Mouse (Mus musculus): ENCODE data around the gene Foxm1.

Foxm1 gene

GRCm38 (mm10) chr6:128421480-128421879, 58.7 kb downstream of the Foxm1 start:
- no peak for ATAC-seq (ENCODE audit: insufficient number of reproducible peaks, low FRiP score, low TSS enrichment)

DNA sequence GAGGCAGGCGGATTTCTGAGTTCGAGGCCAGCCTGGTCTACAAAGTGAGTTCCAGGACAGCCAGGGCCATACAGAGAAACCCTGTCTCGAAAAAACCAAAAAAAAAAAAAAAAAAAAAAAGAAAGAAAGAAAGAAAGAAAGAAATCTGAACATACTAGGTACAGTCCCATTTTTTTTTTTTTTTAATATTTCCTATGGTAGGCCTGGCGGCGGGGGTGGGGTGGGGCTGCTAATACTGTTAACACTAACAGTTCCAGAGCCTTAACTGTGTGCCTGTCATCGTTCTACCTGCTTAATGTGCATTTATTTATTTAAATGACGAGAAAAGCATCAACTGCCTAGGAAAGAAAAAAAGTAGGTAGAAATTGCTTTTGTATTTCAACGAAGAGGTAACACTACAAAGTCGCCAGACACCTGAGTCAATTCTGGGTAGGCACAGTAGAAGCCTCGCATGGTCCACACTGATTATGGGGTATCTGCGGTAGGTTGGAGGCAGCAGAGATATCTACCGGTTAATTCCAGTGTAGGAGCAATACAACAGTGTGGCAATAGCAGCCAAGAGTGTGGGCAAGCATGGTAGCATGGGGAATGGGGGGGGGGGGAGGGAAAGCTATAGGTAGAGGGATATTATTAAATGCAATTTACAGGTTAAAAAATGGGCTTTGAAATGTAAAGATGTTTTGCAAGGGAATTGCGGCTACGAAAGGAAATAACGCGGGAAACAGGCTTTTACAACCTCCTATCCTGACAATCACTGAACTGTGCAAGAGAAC, 60.9 kb downstream of the Foxm1 start:
- no peak for ATAC-seq (ENCODE audit: insufficient number of reproducible peaks, low FRiP score, low TSS enrichment)

GRCm38 (mm10) chr6:128424269-128425019, 61.7 kb downstream of the Foxm1 start, which contains the start of gene Itfg2:
Gene Itfg2 (minus strand): TSS chr6:128424931.
- peak; percentile 92 for ATAC-seq (ENCODE audit: insufficient number of reproducible peaks, low FRiP score, low TSS enrichment)

DNA sequence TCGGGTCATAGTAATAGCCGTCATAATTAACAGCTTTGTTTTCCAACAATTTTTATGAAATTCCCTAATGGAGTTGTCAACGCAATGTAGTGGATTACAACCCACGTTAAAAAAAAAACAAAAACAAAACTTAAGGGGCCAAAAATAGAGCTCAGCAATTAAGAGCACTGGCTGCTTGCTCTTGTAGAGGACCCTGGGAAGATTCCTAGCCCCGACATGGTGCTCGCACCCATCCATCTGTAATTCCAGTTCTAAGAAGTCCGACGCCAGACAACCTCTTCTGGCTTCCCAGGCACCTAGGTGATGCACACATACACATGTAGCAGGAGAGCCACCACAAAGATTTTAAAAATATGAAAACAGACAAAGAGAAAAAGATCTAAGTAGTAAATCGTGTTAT, 62.3 kb downstream of the Foxm1 start:
- ATAC-seq (ENCODE audit: insufficient number of reproducible peaks, low FRiP score, low TSS enrichment), result no peak; the same call in 1 of the 2 replicates
